Mouse (Mus musculus): ENCODE measurements at regions not wholly inside any gene's neighbourhood (a gene's known extent, or its start where the extent isn't known, plus 50 kb on each side); places are given as distances from the start of the nearest gene placed in this dataset.

DNA sequence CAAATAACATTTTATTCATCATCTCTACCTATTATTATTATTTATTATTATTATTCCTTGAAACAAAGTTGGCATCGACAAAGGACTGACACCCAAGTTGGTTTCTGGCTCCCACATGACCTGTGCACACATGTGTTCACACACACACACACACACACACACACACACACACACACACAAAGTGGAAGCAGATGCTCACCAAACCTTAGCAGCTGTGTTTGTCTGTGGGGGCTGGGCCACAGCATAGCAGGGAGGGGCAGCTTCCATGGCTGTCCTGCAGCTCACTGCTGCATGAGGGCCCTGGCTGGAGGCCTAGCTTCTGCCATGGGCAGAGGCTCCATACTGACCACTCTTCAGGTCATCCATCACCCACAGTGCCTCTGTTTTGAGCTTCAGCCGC, 176.5 kb upstream of the A430005L14Rik start:
- Histone ChIP-seq H3K27me3 (ENCODE audit: control insufficient read depth, insufficient read depth, low read length) (no peaks in the 10 kb centered on the region), H3K36me3 (ENCODE audit: control insufficient read depth, insufficient read depth, low read length) (no peaks in the 10 kb centered on the region), H3K4me1 (ENCODE audit: control insufficient read depth, insufficient read depth, low read length) (no peaks in the 10 kb centered on the region), H3K4me2 (replicated peaks; ENCODE audit: low read depth, low read length, severe bottlenecking) (no peak overlapping the region), H3K27ac (replicated peaks; ENCODE audit: low read depth, low read length) (no peak overlapping the region), H3K9ac (ENCODE audit: low read depth, low read length, severe bottlenecking) (no peak overlapping the region), H3K4me3 (replicated peaks; ENCODE audit: low read length) (no peak overlapping the region), H3K9me3 (ENCODE audit: control insufficient read depth, low read length) (no peaks in the 10 kb centered on the region)
- WGBS: 82% methylated on average over 2 of the region's 2 CpGs
- DNase-seq (ENCODE audit: low spot score) (no peak), ATAC-seq (ENCODE audit: low FRiP score, low read depth) (no peak)
- TF ChIP-seq POLR2A (IDR thresholded peaks at IDR 0.05; ENCODE audit: borderline replicate concordance, extremely low read depth, insufficient read depth, insufficient read length): no peak

- no peak for ATAC-seq (ENCODE audit: low FRiP score, low read depth)
- no peak overlapping the region for H3K4me2 ChIP-seq (replicated peaks; ENCODE audit: low read depth, low read length, severe bottlenecking)
- no peak overlapping the region for H3K27ac ChIP-seq (replicated peaks; ENCODE audit: low read depth, low read length)
- no peaks in the 10 kb centered on the region for H3K9me3 ChIP-seq (ENCODE audit: control insufficient read depth, low read length)
- H3K4me3 ChIP-seq (replicated peaks; ENCODE audit: low read length): no peak overlapping the region
- H3K36me3 ChIP-seq (ENCODE audit: control insufficient read depth, insufficient read depth, low read length): no peaks in the 10 kb centered on the region
- H3K4me1 ChIP-seq (ENCODE audit: control insufficient read depth, insufficient read depth, low read length): no peaks in the 10 kb centered on the region
- no peak for DNase-seq (ENCODE audit: low spot score)
- no peaks in the 10 kb centered on the region for H3K27me3 ChIP-seq (ENCODE audit: control insufficient read depth, insufficient read depth, low read length)
- no peak overlapping the region for H3K9ac ChIP-seq (ENCODE audit: low read depth, low read length, severe bottlenecking)
- WGBS: 77% methylated on average over 7 of the region's 7 CpGs
- no peak for TF ChIP-seq POLR2A (IDR thresholded peaks at IDR 0.05; ENCODE audit: borderline replicate concordance, extremely low read depth, insufficient read depth, insufficient read length)
Measured at GRCm38 (mm10) chr4:153781271-153781670, 175.8 kb upstream of the A430005L14Rik start.

GRCm38 (mm10) chr4:153781981-153782521, 175.0 kb upstream of the A430005L14Rik start:
- H3K9ac ChIP-seq (ENCODE audit: low read depth, low read length, severe bottlenecking): no peak overlapping the region
- H3K4me3 ChIP-seq (replicated peaks; ENCODE audit: low read length): no peak overlapping the region
- H3K27me3 ChIP-seq (ENCODE audit: control insufficient read depth, insufficient read depth, low read length): no peaks in the 10 kb centered on the region
- no peak for DNase-seq (ENCODE audit: low spot score)
- 74% methylated on average over 10 of the region's 10 CpGs for WGBS
- no peaks in the 10 kb centered on the region for H3K9me3 ChIP-seq (ENCODE audit: control insufficient read depth, low read length)
- TF ChIP-seq POLR2A (IDR thresholded peaks at IDR 0.05; ENCODE audit: borderline replicate concordance, extremely low read depth, insufficient read depth, insufficient read length): no peak
- H3K27ac ChIP-seq (replicated peaks; ENCODE audit: low read depth, low read length): no peak overlapping the region
- no peak for ATAC-seq (ENCODE audit: low FRiP score, low read depth)
- no peak overlapping the region for H3K4me2 ChIP-seq (replicated peaks; ENCODE audit: low read depth, low read length, severe bottlenecking)
- H3K4me1 ChIP-seq (ENCODE audit: control insufficient read depth, insufficient read depth, low read length): no peaks in the 10 kb centered on the region
- H3K36me3 ChIP-seq (ENCODE audit: control insufficient read depth, insufficient read depth, low read length): no peaks in the 10 kb centered on the region

DNA sequence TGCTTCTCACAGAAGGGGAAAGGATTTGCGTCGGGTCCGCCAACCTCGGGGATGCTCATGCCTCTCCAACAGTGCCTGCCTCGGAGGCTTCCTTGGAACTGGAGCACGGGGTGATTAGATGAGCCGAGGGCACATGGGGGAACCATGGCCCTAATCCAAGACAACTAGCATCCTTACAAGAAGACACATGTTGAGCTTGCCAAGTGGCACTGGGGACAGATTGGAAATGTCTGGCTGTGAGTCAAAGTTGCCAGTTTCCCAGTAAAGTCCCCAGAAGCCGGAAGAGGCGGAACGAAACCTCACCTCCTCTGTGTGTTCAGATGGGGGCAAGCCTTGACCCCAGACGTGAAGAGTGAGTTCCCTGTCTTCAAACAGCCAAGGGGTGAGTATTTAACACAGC, 172.6 kb upstream of the A430005L14Rik start:
- Histone ChIP-seq H3K9me3 (ENCODE audit: control insufficient read depth, low read length) (no peaks in the 10 kb centered on the region), H3K27me3 (ENCODE audit: control insufficient read depth, insufficient read depth, low read length) (no peaks in the 10 kb centered on the region), H3K4me1 (ENCODE audit: control insufficient read depth, insufficient read depth, low read length) (no peaks in the 10 kb centered on the region), H3K9ac (ENCODE audit: low read depth, low read length, severe bottlenecking) (no peak overlapping the region), H3K4me3 (replicated peaks; ENCODE audit: low read length) (no peak overlapping the region), H3K27ac (replicated peaks; ENCODE audit: low read depth, low read length) (no peak overlapping the region), H3K36me3 (ENCODE audit: control insufficient read depth, insufficient read depth, low read length) (no peaks in the 10 kb centered on the region), H3K4me2 (replicated peaks; ENCODE audit: low read depth, low read length, severe bottlenecking) (no peak overlapping the region)
- ATAC-seq (ENCODE audit: low FRiP score, low read depth) (no peak), DNase-seq (ENCODE audit: low spot score) (no peak)
- WGBS: 87% methylated on average over 11 of the region's 11 CpGs
- no peak for TF ChIP-seq POLR2A (IDR thresholded peaks at IDR 0.05; ENCODE audit: borderline replicate concordance, extremely low read depth, insufficient read depth, insufficient read length)

- Histone ChIP-seq H3K9me3 (ENCODE audit: control insufficient read depth, low read length) (no peaks in the 10 kb centered on the region), H3K4me3 (replicated peaks; ENCODE audit: low read length) (no peak overlapping the region), H3K9ac (ENCODE audit: low read depth, low read length, severe bottlenecking) (no peak overlapping the region), H3K27me3 (ENCODE audit: control insufficient read depth, insufficient read depth, low read length) (no peaks in the 10 kb centered on the region), H3K4me1 (ENCODE audit: control insufficient read depth, insufficient read depth, low read length) (no peaks in the 10 kb centered on the region), H3K27ac (replicated peaks; ENCODE audit: low read depth, low read length) (no peak overlapping the region), H3K36me3 (ENCODE audit: control insufficient read depth, insufficient read depth, low read length) (no peaks in the 10 kb centered on the region), H3K4me2 (replicated peaks; ENCODE audit: low read depth, low read length, severe bottlenecking) (no peak overlapping the region)
- ATAC-seq (ENCODE audit: low FRiP score, low read depth) (no peak), DNase-seq (ENCODE audit: low spot score) (no peak)
- no peak for TF ChIP-seq POLR2A (IDR thresholded peaks at IDR 0.05; ENCODE audit: borderline replicate concordance, extremely low read depth, insufficient read depth, insufficient read length)
- 95% methylated on average over 4 of the region's 4 CpGs for WGBS
Measured at GRCm38 (mm10) chr4:153785564-153785963, 171.5 kb upstream of the A430005L14Rik start.

- no peak for TF ChIP-seq POLR2A (IDR thresholded peaks at IDR 0.05; ENCODE audit: borderline replicate concordance, extremely low read depth, insufficient read depth, insufficient read length)
- no peaks in the 10 kb centered on the region for H3K36me3 ChIP-seq (ENCODE audit: control insufficient read depth, insufficient read depth, low read length)
Measured at GRCm38 (mm10) chr4:153792307-153792706, 164.7 kb upstream of the A430005L14Rik start.

More at GRCm38 (mm10) chr4:153792307-153792706, 164.7 kb upstream of the A430005L14Rik start:
- Histone ChIP-seq H3K4me3 (replicated peaks; ENCODE audit: low read length) (no peak overlapping the region), H3K4me1 (ENCODE audit: control insufficient read depth, insufficient read depth, low read length) (no peaks in the 10 kb centered on the region), H3K9ac (ENCODE audit: low read depth, low read length, severe bottlenecking) (no peak overlapping the region), H3K27me3 (ENCODE audit: control insufficient read depth, insufficient read depth, low read length) (no peaks in the 10 kb centered on the region), H3K4me2 (replicated peaks; ENCODE audit: low read depth, low read length, severe bottlenecking) (no peak overlapping the region), H3K27ac (replicated peaks; ENCODE audit: low read depth, low read length) (no peak overlapping the region), H3K9me3 (ENCODE audit: control insufficient read depth, low read length) (no peaks in the 10 kb centered on the region)
- WGBS: 26% methylated on average over 13 of the region's 13 CpGs
- ATAC-seq (ENCODE audit: low FRiP score, low read depth): no peak
- DNase-seq (ENCODE audit: low spot score): no peak

Measured in limb, embryonic 14.5 days (tissue).